Mouse (Mus musculus): ENCODE measurements at regions not wholly inside any gene's neighbourhood (a gene's known extent, or its start where the extent isn't known, plus 50 kb on each side); places are given as distances from the start of the nearest gene placed in this dataset.

DNA sequence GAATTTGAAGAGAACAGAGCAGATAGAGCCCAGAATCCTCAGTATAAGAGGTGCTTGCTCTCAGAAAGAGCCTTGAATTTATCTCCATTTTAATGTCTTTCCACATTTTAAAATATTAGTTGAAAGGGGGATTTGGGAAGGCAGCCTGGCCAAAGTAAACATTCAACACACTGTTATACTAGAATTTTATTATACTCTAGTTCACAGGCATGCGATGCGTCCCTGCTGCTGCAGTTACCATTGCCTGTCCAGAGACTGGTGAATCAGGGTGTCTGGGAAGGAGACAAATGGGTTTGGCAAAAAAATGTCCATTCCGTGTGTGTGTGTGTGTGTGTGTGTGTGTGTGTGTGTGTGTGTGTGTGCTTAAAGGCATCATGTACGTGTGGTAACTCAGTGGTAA is 675.1 kb upstream of the Sox9 start:
- no peak for DNase-seq (ENCODE audit: low spot score in 2 of 2)

GRCm38 (mm10) chr11:112107314-112107713 is 674.7 kb upstream of the Sox9 start:
- DNase-seq (ENCODE audit: low spot score in 2 of 2), result no peak

DNA sequence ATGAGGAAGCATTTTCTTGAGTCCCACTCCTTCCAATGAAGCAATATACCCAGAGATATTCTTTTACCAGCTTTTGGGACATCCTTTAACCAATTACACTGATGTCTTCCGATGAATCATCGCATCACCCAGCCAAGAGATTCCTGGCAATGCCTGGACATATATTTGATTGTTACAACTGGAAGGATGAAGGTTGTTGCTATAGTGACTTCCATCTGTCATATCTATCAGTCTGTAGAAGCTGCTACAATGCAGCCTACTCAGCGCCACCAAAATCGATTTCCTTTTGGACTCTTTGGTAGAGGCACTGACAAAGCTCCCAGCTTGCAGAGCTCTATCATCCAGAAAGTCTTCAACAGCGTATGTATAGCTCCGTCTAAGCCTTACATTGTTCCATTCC is 661.0 kb upstream of the Sox9 start:
- no peak for DNase-seq (ENCODE audit: low spot score in 2 of 2)

DNA sequence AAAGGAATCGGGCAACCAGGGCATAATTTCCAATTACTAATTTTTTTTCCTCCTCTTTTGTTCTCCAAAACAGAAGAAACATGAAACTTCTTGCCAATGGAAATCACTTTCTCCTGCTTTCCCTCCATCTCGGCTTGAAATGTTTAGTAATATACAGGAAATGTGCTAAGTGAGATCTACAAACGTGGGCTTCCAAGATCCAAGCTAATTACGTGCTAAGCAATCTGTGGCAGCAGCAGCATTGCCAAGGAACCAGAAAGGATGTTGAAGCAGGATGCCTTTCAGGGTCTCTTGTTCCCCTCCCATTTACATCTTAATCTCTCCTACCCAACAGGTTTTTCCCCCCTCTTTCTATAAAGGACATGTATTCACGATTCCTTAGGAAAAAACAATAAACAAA is 660.2 kb upstream of the Sox9 start:
- DNase-seq (ENCODE audit: low spot score in 2 of 2), result no peak

DNA sequence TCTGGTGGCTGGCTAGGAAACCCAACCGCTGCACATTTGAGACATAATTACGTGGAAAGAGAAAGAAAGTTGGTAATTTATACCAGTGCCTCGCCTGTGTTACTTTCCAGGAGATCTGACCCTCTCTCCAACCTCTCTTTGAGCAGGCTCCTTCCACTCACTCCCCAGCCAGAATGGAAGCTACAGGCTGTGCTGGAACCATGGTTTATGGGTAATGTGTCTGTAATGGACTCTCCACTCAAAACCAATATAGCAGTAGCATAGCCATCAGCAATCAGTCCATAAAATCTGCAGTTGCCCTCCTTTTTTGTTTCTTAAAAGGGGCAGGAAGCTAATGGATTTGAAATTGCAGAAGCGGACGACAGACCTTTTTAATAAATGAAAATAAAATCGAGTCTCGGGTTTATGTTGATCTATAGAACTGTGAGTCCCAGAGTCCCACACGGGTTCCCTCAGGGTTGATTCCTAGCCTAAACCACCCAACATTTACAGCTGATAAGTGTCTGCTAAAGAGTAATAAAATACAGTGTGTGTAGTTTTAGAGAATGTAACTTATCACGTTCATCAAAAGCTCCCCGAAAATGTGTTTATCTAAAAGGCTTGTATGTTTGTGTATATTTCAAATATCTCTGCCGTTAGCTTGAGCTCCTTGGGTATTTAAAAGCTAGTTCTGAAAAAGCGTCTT is 656.6 kb upstream of the Sox9 start:
- no peak for DNase-seq (ENCODE audit: low spot score in 2 of 2)

GRCm38 (mm10) chr11:112130090-112130489 is 651.9 kb upstream of the Sox9 start:
- no peak for DNase-seq (ENCODE audit: low spot score in 2 of 2)

GRCm38 (mm10) chr11:112137401-112138020 is 644.5 kb upstream of the Sox9 start:
- DNase-seq (ENCODE audit: low spot score in 2 of 2), result no peak

DNA sequence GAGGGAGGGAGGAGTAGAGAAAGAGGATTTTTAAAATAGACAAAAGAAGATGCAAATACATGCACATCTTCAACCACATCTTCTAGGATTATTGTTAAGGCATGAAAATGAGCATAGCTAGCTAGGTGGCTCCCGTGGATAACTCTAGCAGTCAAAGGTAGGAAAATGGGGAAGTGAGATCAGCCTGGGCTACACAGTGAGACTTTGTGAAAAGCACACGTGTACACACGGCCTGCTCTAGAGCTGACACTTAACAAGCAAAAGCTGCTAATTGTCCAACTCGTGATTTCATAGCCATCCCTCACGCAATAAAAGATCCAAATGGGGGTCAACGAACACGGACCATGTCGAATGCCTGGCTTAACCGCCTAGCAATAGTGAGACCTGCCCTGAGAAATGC is 642.0 kb upstream of the Sox9 start:
- no peak for DNase-seq (ENCODE audit: low spot score in 2 of 2)

- no peak for DNase-seq (ENCODE audit: low spot score in 2 of 2)
Measured at GRCm38 (mm10) chr11:112140495-112140894, 641.5 kb upstream of the Sox9 start.

GRCm38 (mm10) chr11:112140912-112141311 is 641.1 kb upstream of the Sox9 start:
- no peak for DNase-seq (ENCODE audit: low spot score in 2 of 2)

DNA sequence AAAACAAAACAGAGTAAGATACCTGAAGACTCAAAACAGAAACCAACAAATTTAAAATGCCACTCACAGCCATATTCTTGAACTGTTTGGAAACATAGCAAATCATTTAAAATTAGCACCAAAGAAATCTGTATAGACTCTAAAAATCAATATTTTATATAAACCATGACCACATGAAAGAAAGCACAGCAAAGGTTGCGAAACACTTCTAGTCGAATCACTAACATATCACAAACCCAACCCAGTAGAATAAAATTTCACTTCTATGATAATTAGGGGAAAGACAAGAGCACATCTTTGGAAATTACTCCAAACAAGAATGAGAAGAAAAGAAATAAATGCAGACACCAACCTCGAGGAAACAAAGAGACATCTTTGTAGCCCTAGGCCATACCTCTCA is 630.0 kb upstream of the Sox9 start:
- DNase-seq (ENCODE audit: low spot score in 2 of 2), result no peak

DNA sequence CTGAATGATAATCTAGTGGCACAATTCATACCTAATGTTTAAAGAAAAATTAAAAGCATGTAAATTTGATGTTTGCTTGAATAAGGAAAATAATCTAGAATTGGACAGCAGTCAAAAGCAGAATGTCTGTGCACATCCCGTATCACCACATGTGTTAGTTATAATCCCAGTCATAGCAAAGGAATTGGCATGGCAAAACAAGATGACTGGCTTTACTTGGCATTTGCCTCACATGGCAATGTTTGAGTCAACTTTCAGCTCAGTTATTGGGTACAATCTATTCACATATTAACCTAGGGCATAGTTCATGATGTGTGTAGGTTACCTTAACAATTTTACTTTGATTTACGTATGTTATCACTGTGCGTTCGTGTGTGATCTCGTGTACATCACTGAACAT is 628.8 kb upstream of the Sox9 start:
- DNase-seq (ENCODE audit: low spot score in 2 of 2), result no peak

DNA sequence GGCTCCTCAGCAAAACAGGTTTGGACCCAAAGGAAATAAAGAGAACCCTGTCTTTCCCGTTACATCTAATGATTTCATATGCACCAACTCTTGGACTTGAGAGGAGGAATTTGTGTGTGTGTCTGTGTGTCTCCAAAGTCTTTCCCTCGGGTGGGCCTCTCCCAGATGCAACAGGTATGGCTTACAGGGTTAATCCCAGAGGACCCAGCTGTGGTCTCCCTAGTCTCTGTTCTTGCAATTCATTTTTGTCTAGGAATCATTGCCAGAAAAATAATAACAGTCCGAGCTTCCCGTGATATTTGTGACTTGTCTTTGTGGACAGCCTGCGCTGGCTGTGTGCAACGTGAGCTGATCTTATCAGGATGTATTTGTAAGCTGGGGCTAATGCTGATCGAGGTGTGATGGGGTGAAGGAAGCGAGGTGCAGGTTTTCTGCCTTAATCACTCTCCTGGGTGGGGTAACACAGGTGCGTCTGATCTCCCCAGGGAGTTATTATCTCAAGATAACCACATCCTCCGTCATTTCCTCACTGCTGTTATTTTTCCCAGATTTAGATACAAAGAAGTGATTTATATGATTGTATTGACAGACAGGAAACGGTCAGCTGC is 627.2 kb upstream of the Sox9 start:
- DNase-seq (ENCODE audit: low spot score in 2 of 2), result no peak

DNA sequence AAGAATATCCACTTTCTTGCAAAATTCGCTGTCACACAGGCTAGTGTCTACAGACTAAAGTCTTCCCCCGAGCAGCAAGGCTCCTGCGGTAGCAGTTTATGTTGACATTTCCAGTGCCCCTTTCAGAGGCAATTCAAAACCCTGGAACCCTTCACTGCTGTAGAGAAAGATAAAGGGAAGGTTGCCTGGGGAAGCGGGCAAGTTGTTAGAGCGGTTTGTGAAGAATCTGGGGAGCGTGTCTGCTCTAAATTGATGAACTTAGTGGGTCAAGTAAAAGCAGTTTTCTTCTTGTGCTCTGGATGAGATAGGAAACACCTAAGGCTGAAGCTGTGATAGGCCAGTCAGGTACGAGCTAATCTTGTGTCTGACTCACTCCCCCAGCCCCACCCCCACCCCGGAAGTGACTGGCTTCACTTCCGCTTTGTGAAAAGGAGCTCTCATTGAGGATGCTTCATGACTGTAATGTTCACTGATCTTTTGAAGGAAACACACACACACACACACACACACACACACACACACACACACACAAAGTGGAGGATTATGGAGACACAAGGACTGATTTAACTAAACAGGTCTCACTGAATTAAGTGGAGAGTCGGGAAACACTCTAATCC is 626.6 kb upstream of the Sox9 start:
- DNase-seq (ENCODE audit: low spot score in 2 of 2), result no peak

GRCm38 (mm10) chr11:112163681-112164265 is 618.3 kb upstream of the Sox9 start:
- DNase-seq (ENCODE audit: low spot score in 2 of 2), result no peak

- no peak for DNase-seq (ENCODE audit: low spot score in 2 of 2)
Measured at GRCm38 (mm10) chr11:112173585-112173984, 608.4 kb upstream of the Sox9 start.

DNA sequence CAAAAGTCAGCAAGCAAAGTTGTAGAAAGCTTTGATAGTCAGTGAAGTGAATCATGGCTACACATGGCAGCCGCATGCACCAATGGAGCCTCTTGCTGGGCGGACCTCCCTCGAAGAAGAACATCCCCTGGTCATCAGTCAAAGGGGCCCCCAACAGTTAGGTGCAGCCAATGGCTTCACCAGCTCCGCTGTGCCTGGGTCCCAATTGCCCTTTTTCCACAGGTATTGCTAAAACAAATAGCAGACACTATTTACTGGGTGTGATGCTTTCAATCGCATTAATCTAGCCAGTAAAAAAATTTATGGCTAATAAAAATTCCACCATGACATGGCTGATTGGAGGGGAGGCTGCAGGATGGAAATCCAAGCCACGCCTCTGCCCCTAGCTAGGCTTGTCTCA is 606.7 kb upstream of the Sox9 start:
- no peak for DNase-seq (ENCODE audit: low spot score in 2 of 2)

GRCm38 (mm10) chr11:112180666-112181065 is 601.4 kb upstream of the Sox9 start:
- DNase-seq (ENCODE audit: low spot score in 2 of 2), result no peak

DNA sequence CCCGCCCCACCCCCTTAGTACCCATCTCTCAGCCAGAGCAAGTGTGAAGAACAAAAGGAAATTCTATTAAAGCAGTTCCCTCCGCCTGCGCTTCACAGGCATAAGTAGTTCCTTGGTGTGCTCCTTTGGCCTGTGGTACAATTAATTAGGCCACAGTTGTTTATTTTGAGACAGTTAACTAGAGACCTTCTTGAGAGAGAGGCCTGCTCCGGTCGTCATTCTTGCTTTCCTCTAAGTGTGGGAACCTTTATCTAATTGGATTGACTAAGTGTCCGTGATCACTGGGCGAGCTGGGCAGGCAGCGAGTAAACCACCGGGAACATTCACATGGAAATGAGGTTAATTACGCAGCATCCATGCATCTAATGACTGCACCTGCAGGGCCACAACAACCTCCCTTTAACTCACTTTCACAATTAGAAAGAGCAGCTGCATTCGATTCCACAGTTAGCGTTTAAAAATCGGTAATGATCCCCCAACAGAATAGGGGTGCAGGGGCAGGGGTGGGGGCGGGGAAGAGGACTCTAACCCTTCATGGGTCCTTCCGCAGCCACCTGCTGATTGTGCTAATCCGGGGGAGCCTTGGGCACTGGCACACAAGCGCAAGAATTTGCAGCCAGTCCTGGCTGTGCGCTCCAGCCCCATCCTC is 584.3 kb upstream of the Sox9 start:
- DNase-seq (ENCODE audit: low spot score in 2 of 2), result no peak

DNA sequence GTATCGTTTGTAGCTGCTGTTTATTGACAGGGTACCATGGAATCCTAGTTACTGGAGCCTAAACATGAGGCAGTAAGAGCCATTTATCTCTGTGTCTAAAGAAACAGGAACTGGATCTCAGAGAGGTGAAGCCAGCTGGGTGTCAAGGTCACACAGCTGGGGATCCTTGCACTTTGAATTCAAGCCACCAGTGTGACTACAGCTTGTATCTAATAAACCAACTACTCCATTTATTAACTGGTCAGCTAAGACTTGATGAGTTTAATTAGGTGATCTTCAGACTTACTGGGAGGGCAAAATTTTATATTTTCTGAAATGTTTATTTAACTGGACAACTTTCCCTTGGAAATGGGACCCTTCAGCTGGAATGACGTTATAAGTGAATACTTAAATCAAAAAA is 577.5 kb upstream of the Sox9 start:
- DNase-seq (ENCODE audit: low spot score in 2 of 2), result no peak

DNA sequence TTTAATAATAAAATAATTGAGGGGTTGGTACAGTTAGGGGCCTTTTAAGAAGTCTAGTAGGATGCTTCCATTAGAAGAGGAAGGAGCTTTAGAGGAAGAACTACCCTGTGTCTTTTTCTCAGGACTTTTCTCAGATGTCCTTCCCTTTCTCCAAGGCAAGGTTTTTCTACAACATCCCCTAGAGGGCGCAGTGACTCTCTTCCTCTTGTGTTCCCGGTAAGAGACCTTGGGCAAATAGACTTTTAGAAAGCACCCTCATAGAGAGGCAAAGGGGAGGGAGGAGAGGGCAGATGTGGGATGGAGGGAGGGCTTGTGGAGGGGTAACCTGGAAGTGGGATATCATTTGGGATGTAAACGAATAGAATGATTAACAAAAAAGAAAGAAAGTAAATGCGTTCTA is 572.6 kb upstream of the Sox9 start:
- DNase-seq (ENCODE audit: low spot score in 2 of 2), result no peak
